Mouse (Mus musculus) C2C12 (cell line): ENCODE measurements around the gene Auts2.

ENCODE experiments used
- CEBPB ChIP-seq: IDR thresholded peaks from one replicate; pipeline ENCODE4 v1.6.1; 2011; ENCODE audit warnings: low read depth, mild to moderate bottlenecking, control low read depth, moderate library complexity
- CTCF ChIP-seq: IDR thresholded peaks from one replicate; pipeline ENCODE4 v1.5.1; 2011; ENCODE audit not compliant: control insufficient read depth, insufficient read depth, insufficient read length
- USF1 ChIP-seq: IDR thresholded peaks from one replicate; pipeline ENCODE4 v1.6.1; 2011; ENCODE audit warnings: low read depth, mild to moderate bottlenecking, control low read depth, moderate library complexity

GRCm38 (mm10) chr5:131855358-131855757 lies 687.8 kb downstream of the Auts2 start:
- TF ChIP-seq CTCF (no peak), CEBPB (no peak), USF1 (no peak)
